Mouse (Mus musculus): ENCODE data around the gene Olfr143. TPM values are rescaled to one million over a fixed set of nuclear protein-coding genes. Genes with fewer than 3 reads are reported as not detected.

Gene Olfr143
- not detected in 2 replicates for polyA plus RNA-seq (2021; fragmentation: Nextera tagmentation)
- long read RNA-seq, experiment 1 = 0 reads
- long read RNA-seq, experiment 2 = 0 reads

DNA sequence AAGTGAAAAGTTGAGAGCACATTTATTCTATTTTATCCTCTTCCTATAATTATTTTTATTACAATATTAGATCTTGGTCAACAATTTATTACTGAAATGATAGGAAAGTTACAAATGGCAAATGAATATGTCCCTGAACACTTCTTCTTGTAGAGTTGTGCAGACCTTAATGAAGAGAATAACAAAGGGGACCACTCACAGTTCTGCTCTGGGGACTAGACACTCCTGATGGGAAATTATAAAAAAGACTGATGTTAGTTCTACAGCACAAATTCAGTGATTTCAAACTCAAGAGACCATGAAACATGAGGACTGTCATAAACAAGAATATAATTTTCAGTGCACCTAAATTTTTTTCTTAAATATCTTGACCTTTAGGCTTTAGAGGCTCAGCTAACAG, at the start of gene Olfr143:
Olfr143 (plus strand) TSS at position 301 of the 400 bp plus-strand sequence.

DNA sequence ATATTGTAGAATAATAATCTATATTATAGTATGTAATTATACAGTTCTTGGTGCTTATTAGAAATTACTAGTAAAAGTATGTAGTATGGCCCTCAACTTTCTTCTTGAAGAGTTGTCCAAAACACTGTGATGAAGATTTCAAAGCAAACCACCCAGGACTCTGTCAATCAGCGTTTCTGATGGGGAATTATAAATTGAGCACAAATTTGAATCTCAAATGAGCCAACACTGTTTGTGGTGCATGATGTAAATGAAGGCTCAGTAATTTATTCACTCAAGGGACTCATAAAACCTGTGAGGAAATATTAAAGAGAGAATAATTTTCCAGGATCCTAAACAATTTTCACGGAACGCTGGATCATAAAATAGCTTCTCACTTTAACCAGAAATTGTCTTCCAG, 44.5 kb upstream of the Olfr143 start, which contains the start of gene Olfr893:
Olfr893 (plus strand) TSS at position 301 of the 400 bp plus-strand sequence.

DNA sequence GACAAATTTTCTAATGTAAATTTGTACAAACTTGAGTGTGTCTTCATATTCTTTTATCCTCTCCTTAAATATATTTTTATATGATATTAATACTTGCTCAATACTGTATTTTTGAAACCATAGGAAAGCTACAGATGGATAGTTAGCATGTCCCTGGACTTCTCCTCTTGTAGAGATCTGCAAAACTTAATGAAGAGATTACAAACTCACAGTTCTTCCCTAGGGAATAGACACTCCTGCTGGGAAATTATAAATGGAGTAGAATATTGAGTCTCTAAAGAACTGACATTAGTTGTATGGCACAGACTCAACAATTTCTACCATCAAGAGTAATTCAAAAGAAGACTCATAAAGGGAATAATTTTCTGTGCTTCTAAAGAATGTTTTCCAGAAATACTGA, 34.8 kb upstream of the Olfr143 start, which contains the start of gene Olfr894:
Olfr894 (plus strand) TSS at position 301 of the 400 bp plus-strand sequence.

DNA sequence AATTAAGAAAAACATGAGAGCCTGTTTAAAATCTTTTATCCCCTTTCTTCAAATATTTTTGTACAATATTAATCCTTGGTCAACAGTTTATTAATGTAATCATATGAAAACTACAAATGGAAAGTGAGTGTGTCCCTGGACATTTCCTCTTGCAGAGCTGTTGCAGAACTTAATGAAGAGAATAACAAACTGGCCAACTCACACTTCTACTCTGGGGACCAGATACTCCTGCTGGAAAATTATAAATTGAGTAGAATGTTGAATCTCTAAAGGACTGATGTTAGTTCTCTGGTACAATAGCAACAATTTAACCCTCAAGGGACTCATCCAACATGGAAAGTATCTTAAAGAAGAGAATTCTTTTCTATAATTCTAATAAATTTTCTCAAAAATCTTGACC, 15.0 kb downstream of the Olfr143 start, which contains the start of gene Olfr895:
Olfr895 (plus strand) TSS at position 301 of the 400 bp plus-strand sequence.

DNA sequence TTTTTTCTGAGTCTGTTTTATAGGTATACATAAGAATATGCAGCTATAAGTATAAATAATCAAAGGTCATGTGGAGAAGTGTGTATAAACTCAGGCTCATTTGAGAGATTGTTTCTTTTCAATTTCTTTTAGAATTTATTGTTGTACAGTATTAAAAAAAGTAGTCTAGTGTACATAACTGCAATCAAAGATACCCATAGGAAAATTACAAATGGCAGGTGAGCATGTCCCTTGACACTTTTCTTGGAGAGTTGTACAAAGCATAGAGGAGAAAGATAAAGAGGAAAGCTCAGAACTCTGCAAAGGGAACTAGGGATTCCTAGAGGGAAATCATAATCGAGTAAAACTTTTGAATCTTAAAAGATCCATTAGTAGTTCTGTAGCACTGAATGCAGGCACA, 38.2 kb downstream of the Olfr143 start, which contains the start of gene Olfr896-ps1:
Olfr896-ps1 (plus strand) TSS at position 301 of the 400 bp plus-strand sequence.

Other genes with a start within 250 kb of the Olfr143 start
- gene Olfr883, start 227.0 kb upstream of the Olfr143 start, polyA plus RNA-seq (2021; fragmentation: Nextera tagmentation) = not detected in 2 replicates
- gene Olfr884, start 206.2 kb upstream of the Olfr143 start, polyA plus RNA-seq (2021; fragmentation: Nextera tagmentation) = not detected in 2 replicates
- not detected in 2 replicates for gene Olfr885, start 191.5 kb upstream of the Olfr143 start, polyA plus RNA-seq (2021; fragmentation: Nextera tagmentation)
- not detected in 2 replicates for gene Olfr887, start 168.7 kb upstream of the Olfr143 start, polyA plus RNA-seq (2021; fragmentation: Nextera tagmentation)
- gene Olfr888, start 144.6 kb upstream of the Olfr143 start, polyA plus RNA-seq (2021; fragmentation: Nextera tagmentation) = not detected in 2 replicates
- 0.15 TPM in 2 replicates for gene Olfr889, start 137.6 kb upstream of the Olfr143 start, polyA plus RNA-seq (2021; fragmentation: Nextera tagmentation)
- gene Olfr890, start 110.3 kb upstream of the Olfr143 start, polyA plus RNA-seq (2021; fragmentation: Nextera tagmentation) = not detected in 2 replicates
- gene Olfr891, start 72.0 kb upstream of the Olfr143 start, polyA plus RNA-seq (2021; fragmentation: Nextera tagmentation) = not detected in 2 replicates
- gene Olfr893, start 44.4 kb upstream of the Olfr143 start, polyA plus RNA-seq (2021; fragmentation: Nextera tagmentation) = not detected in 2 replicates
- gene Olfr894, start 34.7 kb upstream of the Olfr143 start, polyA plus RNA-seq (2021; fragmentation: Nextera tagmentation) = not detected in 2 replicates
- gene Olfr895, start 15.1 kb downstream of the Olfr143 start, polyA plus RNA-seq (2021; fragmentation: Nextera tagmentation) = not detected in 2 replicates
- not detected in 2 replicates for gene Olfr896-ps1, start 38.3 kb downstream of the Olfr143 start, polyA plus RNA-seq (2021; fragmentation: Nextera tagmentation)
- gene Olfr25, start 76.3 kb downstream of the Olfr143 start, polyA plus RNA-seq (2021; fragmentation: Nextera tagmentation) = not detected in 2 replicates
- gene Olfr898, start 95.6 kb downstream of the Olfr143 start, polyA plus RNA-seq (2021; fragmentation: Nextera tagmentation) = not detected in 2 replicates
- not detected in 2 replicates for gene Olfr250, start 114.1 kb downstream of the Olfr143 start, polyA plus RNA-seq (2021; fragmentation: Nextera tagmentation)
- gene Olfr251, start 124.3 kb downstream of the Olfr143 start, polyA plus RNA-seq (2021; fragmentation: Nextera tagmentation) = not detected in 2 replicates
- not detected in 2 replicates for gene Olfr147, start 148.9 kb downstream of the Olfr143 start, polyA plus RNA-seq (2021; fragmentation: Nextera tagmentation)
- gene Olfr901, start 176.7 kb downstream of the Olfr143 start, polyA plus RNA-seq (2021; fragmentation: Nextera tagmentation) = not detected in 2 replicates
- not detected in 2 replicates for gene Olfr902, start 194.9 kb downstream of the Olfr143 start, polyA plus RNA-seq (2021; fragmentation: Nextera tagmentation)
- not detected in 2 replicates for gene Olfr904, start 210.4 kb downstream of the Olfr143 start, polyA plus RNA-seq (2021; fragmentation: Nextera tagmentation)
- gene Olfr905, start 218.3 kb downstream of the Olfr143 start, polyA plus RNA-seq (2021; fragmentation: Nextera tagmentation) = not detected in 2 replicates
- gene Olfr906, start 234.3 kb downstream of the Olfr143 start, polyA plus RNA-seq (2021; fragmentation: Nextera tagmentation) = not detected in 2 replicates
- not detected in 2 replicates for gene Olfr907, start 243.0 kb downstream of the Olfr143 start, polyA plus RNA-seq (2021; fragmentation: Nextera tagmentation)

Measured in layer of hippocampus, adult 6 months (tissue).